Mouse (Mus musculus): ENCODE measurements around the gene Lypd6b.

- TF ChIP-seq CTCF (IDR thresholded peaks at IDR 0.05; ENCODE audit: borderline replicate concordance, insufficient read depth, low read length): no peak
- no peak for TF ChIP-seq POLR2A (IDR thresholded peaks at IDR 0.05; ENCODE audit: low read depth, low read length)
Measured at GRCm38 (mm10) chr2:49845104-49845503, 57.6 kb downstream of the Lypd6b start.
